Mouse (Mus musculus): ENCODE measurements around the gene Ckm.

Ckm gene

DNA sequence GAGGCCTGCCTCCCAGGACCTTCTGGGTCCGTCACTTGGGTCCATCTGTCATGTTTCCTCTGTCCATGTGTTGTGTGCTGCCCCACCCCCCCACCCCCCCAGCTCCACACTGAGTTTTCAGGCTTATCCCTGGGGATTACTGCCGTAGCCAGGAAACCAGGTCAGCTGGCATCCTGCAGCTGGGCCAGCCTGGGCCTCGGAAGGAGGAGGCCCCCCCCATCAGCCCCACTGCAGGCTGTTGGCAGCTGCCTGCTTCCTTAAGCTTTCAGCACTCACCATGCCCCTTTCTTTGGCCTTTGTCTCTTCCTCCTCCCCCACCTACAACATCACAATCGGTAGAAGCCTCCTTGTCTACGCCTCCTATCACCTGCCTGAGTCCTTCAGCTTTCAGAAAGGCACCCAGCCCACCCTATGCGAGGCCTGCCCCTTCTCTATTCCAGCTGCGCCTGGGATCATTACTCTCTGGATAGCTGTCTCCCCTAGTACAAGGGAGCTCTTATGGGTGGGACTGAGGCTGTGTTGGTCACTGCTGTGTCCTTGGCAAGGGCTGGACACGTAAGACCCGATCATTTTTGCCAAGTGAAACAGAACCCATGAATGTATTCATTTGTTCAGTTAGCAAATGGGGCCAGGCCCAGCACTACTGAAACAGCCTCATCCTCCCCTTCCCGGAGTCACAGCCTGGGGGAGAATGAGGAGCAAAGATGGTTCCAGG, 15.7 kb upstream of the Ckm start:
- no peak for DNase-seq (ENCODE audit: low spot score)

DNA sequence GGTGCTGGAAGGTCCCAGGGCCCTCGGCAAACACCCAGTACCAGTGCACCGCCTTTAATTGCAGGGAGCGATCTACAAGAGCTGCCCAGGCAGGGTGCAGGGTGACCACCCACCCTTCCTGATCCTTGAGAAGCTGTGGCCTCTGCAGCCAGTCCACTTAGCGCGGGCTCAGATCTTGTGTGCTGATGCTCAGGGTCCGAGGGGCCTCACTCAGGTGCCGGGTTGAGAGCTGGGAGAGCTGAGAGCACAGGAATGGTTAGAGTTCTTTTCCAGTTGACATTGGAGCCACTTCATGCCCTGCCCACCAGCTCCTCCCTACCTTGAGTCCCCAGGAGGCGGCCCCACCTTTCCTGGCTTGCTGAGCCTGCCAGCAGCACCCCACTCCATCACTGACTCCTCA, 10.1 kb upstream of the Ckm start:
- no peak for DNase-seq (ENCODE audit: low spot score)

DNA sequence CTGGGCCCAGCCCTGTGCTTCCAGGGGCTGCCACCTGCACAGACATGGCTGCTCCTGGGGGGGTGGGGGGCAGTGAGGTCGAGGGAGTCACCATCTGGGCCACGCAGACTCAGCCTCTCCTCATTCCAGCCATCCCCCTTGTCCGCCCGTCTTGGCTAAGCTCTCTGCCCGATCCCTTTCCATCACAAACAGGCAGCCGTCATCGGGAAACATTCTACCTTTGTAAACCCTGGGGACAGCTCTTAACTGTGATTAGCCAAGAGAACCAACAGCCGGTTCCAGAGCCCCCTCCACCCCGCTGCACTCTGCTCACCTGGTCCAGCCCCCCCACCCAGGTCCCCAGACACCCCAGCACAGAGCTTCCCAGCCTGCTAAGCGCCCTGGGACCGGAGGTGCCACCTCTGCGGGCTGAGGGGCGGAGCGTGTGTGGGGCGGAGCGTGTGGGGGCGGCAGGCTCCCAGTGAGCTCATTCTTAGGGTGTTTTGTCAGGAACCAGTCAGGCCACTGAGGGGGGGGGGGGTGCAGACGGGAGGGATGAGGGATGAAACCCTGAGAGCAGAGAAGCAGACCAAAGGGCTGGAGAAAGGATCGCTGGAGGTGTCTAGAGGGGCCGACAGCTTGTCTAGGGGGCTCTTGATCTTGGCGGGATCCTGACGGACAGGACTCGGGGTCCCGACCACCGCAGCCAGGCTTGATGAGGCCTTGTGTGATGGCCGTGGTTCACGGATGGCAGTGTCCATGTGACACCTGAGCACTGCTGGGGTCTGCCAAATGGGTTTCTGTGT, 4.9 kb upstream of the Ckm start:
- peak; percentile 49 for DNase-seq (ENCODE audit: low spot score)

DNA sequence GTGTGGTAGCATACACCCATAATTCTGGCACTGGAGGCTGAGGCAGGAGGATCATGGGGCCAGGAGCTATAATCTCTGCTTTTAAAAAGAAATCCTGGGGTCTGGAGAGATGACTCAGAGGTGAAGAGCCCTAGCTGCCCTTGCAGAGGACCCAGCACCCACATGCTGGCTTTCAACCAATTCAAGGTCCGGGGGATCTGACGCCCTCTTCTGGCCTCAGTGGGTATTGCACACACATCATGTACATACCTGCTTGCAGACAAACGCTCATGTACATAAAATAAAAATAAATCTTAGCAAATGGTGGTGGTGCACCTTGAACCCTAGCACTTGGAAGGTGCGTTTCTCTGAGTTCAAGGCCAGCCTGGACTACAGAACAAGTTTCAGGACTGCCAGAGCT, 3.6 kb upstream of the Ckm start:
- DNase-seq (ENCODE audit: low spot score): no peak

DNA sequence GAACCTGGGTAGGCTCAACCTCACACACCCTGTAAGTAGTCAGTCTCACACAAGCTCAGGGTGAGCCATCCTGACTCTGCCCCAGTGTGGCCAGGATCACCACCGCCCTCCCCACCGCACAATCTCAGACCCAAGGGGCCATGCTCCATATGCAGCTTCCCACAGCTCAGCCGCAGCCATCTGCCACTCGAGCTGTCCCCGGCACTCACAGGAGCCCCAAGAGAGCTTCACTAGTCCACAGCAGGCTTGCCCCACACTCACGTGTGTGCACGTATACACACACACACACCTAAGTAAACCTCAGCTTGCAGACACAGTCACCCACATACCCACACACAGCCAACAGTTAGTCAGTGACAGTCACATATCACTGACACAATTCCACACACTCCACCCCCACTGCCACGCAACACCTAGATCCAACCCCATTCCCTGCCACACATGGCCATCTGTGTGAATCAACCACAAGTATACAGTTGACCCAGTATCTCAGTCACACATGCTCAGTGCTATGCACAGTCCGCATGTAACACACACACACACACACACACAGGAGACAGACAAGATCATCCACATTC, 2.0 kb upstream of the Ckm start:
- no peak for DNase-seq (ENCODE audit: low spot score)

DNA sequence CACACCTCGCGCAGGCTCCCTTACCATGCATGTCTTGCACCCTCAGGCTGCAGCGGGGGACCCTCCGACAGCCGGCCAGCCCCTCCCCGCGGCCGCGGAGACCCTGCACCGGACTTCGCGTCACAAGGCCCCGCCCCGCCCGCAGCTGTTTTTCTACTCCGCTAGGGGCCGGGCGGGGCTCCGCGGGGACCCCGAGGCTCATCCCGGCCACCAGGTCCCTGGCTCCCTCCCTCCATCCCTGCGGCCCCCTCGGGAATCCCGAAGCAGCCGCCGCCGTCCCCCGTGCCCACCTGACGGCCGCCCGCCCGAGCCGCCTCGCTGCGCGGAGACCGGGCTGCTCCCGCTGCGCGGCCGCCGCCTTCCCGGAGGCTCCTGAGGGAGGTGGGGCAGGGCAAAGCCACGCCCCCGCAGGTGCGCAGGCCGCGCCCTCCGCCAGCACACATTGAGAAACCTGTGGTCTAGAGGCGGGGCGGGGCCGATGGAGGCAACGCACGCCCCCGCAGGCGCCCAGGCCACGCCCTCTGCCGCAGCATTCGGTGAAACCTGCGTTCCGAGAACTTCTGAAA, 762 bp upstream of the Ckm start, which contains the start of gene Klc3:
TSS of gene Klc3 (minus strand) at position 374 of the 566 bp plus-strand sequence.
- DNase-seq (ENCODE audit: low spot score): peak; percentile 76

DNA sequence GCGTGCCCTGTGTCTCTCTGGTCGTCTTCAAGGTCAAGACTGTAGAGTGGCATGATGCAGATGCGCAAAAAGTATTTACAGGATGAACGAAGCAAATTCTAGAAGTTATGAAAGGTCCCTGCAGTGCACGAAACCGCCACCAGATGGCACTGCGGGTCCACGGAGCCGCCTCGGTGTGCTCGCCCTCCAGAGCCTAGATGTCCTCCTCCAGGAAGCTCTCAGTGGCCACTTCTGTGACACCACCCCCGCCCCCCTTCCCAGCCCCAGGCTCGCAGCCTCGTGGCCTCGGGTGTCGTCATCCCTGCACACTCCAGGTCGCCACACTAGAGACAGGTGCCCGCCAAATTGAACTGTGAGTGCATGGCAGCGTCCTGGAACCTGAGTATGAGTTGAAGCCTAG, 841 bp downstream of the Ckm start:
- DNase-seq (ENCODE audit: low spot score): peak; percentile 82

DNA sequence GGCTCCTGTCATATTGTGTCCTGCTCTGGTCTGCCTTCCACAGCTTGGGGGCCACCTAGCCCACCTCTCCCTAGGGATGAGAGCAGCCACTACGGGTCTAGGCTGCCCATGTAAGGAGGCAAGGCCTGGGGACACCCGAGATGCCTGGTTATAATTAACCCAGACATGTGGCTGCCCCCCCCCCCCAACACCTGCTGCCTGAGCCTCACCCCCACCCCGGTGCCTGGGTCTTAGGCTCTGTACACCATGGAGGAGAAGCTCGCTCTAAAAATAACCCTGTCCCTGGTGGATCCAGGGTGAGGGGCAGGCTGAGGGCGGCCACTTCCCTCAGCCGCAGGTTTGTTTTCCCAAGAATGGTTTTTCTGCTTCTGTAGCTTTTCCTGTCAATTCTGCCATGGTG, 5.2 kb downstream of the Ckm start:
- no peak for DNase-seq (ENCODE audit: low spot score)

DNA sequence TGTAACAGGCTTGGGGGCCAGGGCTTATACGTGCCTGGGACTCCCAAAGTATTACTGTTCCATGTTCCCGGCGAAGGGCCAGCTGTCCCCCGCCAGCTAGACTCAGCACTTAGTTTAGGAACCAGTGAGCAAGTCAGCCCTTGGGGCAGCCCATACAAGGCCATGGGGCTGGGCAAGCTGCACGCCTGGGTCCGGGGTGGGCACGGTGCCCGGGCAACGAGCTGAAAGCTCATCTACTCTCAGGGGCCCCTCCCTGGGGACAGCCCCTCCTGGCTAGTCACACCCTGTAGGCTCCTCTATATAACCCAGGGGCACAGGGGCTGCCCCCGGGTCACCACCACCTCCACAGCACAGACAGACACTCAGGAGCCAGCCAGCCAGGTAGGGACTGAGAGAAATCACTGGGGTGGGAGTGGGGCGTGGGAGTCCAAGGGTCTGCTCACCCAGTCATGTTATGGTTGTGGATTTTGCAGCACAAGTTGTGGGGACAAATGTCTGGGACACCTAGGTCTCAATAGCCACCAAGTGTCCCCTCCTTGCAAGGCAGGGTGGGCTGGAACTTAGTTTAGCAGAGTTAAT, 6.3 kb downstream of the Ckm start:
- no peak for DNase-seq (ENCODE audit: low spot score)

DNA sequence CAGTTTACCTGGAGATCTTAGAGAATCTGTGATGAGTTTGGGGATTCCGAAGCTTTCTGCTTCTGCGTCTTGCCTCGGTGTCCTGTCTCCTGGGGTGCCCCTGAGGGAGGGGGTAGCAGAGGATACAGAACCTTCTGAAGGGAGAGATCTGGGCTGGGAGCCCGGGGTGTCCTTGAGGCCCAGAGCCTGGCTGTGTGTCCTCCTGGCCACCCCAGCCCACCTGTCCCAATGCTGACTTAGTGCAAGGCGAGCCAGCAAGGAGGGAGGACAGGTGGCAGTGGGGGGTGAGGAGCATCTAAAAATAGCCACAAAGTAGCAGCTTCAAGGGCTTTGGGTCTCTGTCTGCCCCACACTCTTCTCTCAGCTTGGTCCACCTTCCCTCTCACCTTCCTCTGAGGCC, 7.2 kb downstream of the Ckm start:
- no peak for DNase-seq (ENCODE audit: low spot score)

DNA sequence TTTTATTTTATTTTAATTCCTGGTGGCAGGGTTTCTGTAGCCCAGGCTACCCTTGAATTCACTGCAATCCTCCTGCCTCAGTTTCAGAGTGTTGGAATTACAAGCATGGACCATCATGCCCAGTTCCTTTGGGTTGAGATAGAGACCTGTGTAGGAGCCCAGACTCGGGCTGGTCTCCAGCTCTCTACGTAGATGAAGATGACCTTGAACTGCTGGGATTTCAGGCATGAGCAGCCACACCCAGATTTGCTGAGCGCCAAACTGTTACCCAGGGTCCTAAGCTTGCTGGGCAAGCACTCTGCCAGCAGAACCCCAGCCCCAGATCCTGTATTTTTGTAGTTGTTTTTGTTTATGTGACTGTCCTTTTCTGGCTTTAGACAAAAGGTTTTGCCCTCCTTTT, 8.9 kb downstream of the Ckm start:
- DNase-seq (ENCODE audit: low spot score): no peak

DNA sequence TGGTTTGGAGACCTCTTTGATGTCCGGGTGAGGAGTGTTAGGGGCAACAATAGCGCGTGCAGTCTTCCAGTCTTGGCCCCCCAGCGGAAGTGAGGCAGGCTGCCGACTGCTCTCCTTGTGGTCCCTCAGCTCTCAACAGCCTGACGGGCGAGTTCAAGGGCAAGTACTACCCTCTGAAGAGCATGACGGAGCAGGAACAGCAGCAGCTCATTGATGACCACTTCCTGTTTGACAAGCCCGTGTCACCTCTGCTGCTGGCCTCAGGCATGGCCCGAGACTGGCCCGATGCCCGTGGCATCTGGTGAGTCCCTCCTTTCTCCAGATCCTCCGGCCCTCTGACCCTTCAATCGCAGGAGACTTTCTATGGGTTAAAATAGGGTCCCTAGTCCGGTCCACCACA, 12.0 kb downstream of the Ckm start:
- no peak for DNase-seq (ENCODE audit: low spot score)

DNA sequence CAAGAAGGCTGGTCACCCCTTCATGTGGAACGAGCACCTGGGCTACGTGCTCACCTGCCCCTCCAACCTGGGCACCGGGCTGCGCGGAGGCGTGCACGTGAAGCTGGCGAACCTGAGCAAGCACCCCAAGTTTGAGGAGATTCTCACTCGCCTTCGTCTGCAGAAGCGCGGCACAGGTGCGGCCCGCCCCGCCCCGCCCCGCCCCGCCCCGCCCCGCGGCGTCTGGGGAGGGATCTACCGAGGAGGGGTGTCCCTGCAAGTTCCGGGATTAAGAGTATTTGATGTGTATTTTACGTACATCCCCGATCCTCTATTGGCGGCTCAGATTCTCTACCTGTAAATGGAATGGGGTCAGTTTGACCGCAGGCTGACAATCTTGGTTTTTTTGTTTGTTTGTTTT, 15.5 kb downstream of the Ckm start:
- no peak for DNase-seq (ENCODE audit: low spot score)

DNA sequence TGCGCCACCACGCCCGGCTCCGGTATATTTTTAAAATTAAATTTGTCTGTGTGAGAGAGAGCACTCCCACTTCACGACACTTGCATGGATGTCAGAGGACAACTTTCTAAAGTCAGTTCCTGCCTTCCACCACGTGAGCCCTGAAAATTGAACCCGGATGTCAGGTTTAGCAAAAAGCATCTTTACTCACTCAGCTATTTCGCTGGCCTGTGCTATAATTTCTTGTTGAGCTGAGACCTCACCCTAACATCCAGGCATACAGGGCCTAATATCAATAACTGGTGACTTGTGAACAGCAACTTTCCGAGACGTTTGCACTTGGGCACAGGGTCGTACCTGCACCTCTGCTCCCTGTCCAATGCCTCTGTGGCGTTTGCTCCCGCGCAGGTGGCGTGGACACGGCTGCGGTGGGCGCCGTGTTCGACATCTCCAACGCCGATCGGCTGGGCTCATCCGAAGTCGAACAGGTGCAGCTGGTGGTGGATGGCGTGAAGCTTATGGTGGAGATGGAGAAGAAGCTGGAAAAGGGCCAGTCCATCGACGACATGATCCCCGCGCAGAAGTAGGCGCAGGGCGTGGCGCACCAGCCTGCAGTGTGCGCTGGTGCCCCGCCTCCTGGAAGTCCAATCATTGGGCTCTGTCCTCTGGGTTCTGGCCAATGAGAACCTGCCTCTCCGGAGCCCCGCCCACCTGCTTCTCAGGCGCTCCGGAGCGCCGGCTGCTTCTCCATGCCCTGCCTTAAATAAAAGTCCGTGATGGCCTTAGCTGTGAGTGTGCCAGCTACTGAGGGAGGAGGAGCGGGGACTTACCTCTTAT, 16.5 kb downstream of the Ckm start:
- peak; percentile 79 for DNase-seq (ENCODE audit: low spot score)

DNA sequence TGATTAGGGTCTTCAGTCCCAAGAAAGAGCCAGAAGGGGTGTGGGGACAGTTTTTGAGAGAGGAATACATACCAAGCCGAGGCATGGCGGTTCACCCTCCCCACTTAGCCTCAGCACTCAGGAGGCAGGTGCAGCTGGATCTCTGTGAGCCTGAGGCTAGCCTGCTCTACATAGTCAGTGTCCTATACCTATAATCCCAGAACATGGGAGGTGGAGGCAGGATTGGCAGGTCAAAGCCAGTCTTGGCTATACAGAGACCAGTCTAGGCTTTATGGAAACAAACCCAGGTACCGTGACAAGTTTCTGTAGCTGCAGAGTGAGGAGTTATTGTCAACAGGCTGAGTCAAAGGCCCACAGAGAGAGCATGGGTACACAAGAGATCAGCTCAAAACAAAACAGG, 18.5 kb downstream of the Ckm start:
- DNase-seq (ENCODE audit: low spot score): no peak

DNA sequence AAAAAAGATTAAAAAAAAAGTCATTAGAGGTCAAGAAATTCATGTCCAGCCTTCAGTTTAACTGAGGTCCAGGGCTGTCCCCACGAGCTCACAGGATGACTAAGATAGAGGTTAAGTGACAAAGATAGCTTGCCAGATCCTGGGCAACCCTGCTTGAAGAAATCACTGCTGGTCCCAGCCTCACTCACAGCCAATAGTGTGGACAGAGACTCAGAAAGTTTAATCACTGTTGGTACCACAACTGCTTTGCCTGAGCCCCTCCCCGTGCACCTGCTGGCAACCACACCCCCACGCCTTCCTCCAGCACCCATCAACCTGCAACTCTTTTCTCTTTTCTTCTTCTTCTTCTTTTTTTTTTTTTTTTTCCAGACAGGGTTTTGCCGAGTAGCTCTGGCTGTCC, 19.5 kb downstream of the Ckm start:
- no peak for DNase-seq (ENCODE audit: low spot score)

DNA sequence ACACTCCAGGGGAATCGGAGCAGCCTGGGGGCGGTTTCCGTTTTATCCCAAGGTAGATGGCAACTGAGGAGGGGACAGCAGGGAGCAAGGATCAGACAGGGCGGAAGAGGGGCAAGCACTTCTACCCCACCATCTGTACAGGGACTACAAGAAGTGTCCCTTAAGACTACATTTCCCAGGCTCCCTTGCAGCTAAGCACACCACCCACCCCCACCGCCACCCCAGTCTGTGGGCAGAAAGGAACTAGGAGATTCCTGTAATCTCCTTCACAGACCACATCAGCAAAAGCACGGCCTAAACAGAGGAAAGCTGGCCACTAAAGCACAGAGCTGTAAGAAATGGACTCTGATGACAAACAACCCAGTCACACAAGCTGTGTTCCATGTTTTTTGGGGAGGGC, 21.8 kb downstream of the Ckm start:
- DNase-seq (ENCODE audit: low spot score): no peak

DNA sequence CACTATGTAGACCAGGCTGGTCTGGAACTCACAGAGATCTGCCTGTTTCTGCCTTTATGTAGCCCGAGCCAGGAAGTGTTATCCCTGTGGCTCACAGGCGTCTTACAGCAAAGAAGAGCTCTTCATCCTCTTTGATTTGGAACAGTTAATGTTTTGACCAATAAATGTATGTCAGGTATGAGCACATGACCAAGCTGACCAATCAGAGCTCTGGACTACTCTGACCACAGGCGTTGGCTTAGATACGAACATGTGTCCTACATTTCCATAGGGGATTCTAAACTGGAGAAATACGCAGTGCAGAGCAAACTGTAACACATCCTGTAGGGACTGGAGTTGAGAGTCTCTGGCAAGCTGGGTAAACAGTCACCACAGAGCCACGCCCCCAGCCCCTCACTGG, 22.3 kb downstream of the Ckm start:
- no peak for DNase-seq (ENCODE audit: low spot score)

DNA sequence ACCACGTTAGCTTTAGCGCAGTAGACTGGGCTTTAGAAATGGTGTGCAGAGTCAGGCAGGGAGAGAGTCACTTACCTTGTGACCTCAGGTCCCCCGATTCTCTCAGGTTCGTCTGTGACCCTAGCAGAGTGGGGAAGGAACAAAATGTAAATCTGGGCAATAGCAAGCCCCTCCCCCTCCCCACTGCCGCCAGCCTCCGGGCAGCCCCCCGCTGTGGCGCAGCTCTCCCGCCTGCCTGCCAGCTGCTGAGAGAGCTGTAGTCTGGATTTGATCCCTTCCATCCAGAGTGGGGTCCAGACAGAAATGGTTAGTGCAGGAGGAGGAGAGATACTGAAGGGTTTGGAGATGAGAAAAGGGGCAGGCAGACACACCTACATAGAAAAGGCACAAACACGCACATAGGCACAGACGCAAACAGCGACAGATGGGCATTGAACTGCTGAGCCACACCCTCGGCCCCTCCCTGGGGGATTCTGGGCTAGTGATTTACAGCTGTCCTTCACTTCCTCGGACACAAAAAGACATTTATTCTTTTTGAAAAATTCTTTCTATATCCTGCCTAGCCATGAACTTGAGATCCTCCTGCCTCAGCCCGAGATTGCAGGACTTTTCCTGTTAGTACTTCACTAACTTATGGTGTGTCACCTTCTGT, 23.5 kb downstream of the Ckm start:
- DNase-seq (ENCODE audit: low spot score): no peak

DNA sequence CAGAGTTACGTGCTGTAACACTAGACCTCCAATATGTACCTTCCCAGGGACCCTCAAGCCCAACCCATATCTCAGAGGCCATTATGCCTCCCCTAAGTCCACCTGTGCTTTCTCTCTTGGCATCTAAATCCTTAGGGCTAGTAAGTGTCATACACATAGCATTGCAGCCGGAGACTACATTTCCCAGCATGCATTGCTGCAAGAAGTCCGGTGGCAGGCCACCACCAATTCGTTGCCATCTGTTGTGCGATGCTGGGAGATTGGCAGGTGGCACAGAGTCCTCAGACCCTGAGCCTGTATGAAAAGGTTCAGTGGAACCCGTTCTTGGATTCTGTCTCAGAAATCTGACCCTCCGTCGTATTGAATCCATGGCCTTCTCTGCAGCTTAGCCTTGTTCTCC, 25.1 kb downstream of the Ckm start:
- no peak for DNase-seq (ENCODE audit: low spot score)

DNA sequence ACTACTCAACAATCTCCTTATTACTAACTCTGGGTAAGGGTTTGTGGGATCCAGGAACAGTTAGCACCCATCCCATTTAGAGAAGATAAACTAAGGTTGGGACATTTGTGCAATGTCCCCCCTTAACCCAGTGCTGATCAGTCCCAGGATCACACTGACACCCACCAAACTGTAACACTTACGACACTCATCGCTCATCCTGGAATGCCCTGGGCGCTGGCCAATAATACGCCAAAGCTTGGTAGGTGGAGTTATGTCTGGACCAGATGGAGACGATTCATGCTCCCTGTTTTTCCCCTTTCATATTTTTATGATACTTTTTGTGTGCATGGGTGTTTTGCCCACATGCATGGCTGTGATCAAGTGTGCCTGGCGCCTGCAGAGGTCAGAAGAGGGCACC, 25.8 kb downstream of the Ckm start:
- DNase-seq (ENCODE audit: low spot score): no peak
